Mouse (Mus musculus) T-helper 2 cell (primary cell): ENCODE results near the gene Dpy19l3.

Source experiments
- in situ Hi-C: fragments of 300-600 bp; cut with MboI, MseI; formaldehyde crosslinking; loops from one replicate; pipeline ENCODE4 v1.15.1; 2025; ENCODE audit warnings: high pct_unique_total_duplicates

Gene Dpy19l3

GRCm38 (mm10) chr7:35754033-35754885, at the start of gene Dpy19l3:
Gene Dpy19l3, minus strand, starts transcription at chr7:35754454.
- in situ Hi-C loops: no loop called here

DNA sequence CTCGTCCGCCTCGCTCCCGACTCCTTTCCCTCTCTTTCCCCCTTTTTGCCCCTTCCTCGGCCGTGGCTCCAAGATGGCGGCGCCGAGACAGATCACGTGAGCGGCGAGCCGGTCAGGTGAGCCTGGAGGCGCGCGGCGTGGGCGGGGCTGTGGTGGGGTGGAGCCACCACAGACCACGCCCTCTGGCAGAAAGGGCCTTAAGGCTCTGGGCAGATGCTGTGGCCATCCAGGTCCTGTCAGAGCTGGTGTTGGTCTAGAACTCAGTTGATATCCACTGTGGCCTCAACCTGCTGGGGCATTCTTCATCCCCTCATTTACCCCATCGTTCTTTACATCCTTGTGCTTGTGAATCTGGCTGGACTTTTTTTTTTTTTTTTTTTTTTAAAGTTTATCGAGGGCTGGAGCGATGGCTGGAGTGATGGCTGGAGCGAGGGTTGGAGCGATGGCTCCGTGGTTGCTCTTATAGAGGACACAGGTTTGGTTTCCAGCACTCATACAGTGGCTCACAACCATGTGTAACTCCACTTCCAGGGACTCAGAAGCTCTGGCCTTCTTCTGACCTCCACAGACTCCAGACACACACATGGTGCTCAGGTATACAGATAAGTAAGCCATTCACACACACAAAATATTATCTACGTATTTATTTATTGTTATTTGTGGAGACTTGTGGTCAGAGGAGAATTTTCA, 48.8 kb upstream of the Dpy19l3 start, which contains the start of gene Zfp507:
TSS of gene Zfp507 (minus strand) at position 98 of the 690 bp plus-strand sequence.
- in situ Hi-C loops: no loop called here

DNA sequence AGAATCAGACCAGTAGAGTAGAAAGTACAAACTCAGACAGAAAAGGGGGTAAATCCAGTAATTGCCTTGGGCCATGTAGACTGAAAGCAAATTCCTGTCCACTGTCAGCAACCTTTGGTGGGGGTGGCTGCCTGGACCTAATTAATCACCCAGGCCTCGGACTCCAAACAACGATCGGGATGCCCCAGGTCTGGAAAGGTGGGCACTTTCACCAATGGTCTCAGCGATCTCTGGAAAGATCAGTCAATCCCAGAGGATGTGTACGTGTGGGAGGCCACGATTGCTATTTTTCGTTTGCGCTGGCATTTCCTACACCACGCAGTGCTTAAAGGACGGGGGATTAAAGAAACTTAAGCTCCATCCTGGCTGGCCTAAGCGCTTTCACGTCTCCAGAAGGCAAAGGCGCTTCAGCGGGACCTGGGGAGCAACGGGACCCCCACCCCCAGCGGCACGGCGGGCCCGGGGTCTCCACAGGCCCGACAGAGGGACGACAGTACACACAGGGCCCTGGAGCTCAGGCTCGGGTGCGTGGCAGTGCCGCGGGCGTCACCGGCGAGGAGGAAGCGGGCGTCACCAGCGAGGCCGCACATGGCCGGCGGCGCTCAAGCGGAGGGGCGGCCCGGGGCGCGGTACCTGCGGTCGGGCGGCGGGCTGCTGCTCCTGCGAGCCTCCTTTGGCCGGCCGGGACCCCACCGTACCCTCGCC, 48.1 kb upstream of the Dpy19l3 start:
- in situ Hi-C loops: no loop called here

- in situ Hi-C loops: no loop called here
Observed at GRCm38 (mm10) chr7:35796123-35796522, 41.9 kb upstream of the Dpy19l3 start.

- in situ Hi-C loops: no loop called here
Observed at GRCm38 (mm10) chr7:35794145-35794664, 40.0 kb upstream of the Dpy19l3 start.

DNA sequence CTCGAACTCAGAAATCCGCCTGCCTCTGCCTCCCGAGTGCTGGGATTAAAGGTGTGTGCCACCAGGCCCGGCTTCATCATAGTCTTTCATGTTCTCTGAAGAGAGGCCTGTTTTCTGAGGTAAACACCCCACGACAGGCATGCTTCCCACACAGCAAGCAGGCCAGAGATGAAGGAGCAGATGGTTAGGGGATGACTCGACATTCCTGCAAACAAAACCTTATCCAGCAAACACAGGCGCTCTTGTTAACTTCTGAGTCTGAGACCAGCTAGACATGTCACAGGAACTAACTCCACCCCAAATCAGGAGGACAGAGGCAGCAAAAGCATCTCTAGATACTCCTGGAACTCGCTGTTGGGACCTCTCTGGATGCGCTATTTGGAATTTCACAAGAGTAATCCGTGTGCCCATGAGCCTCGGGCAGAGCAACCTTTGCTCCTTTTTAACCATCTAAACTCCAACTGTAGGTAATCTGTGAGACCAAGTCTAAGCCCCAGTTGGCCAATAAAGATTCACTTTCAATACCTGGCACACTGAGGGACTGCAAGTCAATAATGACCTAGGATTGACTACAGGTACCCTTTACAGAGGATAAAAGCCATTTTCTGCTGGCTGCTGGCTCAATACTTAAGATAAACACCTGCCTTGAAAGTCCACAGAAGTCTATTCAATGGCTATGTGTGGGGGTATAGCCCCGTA, 38.0 kb upstream of the Dpy19l3 start:
- in situ Hi-C loops: no loop called here

DNA sequence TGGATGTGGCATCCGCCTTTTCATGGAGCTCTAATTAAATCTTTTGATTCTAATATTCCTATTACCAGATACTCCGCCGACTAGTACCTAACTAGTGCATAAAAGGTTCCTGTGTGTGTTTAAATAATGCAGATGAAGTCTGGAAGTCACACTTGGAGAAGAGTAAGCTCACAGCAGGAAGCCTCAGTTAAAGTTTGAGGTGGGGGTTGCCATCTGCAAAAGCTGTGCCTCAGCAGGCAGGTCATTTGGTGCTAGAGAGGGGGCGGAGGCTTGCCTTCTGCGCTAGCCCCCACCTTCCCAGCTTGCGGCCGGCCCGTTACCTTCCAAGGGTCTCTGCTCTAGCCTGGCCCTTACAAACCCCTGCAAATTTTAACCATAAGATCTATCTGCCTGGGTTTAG, 36.7 kb upstream of the Dpy19l3 start:
- in situ Hi-C loops: no loop called here

DNA sequence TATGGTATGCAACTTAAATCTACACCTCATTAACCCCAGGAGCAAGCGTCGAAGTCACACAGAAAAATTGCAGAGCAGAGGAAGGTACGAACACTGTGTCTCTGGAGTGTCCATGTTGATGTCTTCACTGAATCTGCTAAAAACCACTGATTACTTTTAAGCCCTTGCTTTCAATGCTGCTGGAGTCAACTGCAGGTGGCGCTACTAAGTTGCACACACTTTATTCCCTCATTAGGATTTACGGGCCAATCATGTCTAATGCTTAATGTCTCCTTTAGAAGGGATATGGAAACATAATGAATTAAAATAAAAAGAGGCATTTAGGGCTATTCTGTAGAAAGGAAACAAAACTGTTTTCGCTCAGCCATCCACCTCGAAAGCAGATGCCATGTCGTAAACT, 35.9 kb upstream of the Dpy19l3 start:
- in situ Hi-C loops: no loop called here

DNA sequence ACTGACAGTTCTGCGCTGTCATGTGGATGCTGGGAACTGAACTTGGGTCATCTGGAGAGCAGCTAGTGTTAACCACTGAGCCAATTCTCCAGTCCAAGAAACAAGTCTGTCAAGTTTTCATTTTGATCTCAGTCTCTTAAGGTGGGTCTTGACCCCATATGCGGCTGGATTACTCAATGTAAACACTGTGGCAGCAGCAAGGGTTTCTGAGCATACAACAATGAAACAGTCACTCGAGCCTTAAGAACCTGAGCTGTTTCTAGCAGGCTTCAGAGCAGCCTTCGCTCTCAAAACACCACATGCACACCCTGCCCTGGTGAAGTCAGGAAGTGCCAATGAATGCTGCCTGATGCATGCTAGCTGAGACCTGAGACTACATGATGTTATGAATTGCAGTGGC, 31.3 kb upstream of the Dpy19l3 start:
- in situ Hi-C loops: no loop called here

DNA sequence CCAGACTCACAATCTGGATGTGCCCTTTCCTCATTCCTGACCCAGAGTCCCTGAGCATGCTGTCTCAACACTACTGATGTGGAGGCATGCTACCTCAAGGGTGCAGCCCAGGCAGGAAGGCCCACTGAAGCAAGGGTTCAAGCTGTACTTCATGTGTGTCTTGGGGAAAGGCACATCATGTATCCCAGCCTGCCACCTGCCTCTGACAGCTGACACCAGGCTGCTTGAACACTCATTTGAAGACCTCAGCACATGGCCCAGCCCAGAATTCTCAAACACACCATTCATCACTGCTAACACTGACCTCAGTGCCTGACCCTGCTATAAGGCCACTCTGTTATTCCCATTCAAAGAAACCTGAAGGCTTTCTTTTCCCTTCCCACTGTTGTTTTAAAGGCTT, 28.0 kb upstream of the Dpy19l3 start:
- in situ Hi-C loops: no loop called here

DNA sequence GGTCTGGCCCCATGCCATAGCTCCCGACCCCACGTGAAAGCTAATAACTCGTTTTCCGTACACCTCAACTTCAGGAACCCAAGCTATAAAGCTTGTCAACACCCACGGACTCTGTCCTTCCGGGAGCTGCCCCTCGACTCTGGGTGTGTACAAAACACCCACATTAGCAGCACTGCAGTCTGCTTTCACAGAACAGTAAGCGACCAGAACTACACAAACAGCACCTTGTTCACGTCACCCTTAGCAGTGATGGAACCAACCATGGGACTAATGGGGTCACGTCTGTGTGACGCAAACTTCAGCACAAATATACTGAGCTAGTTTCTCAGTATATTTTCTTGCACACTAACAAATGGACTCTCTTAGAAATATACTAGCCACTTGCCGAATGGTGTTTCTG, 19.9 kb upstream of the Dpy19l3 start:
- in situ Hi-C loops: no loop called here

GRCm38 (mm10) chr7:35772347-35772746, 18.1 kb upstream of the Dpy19l3 start:
- in situ Hi-C loops: no loop called here

DNA sequence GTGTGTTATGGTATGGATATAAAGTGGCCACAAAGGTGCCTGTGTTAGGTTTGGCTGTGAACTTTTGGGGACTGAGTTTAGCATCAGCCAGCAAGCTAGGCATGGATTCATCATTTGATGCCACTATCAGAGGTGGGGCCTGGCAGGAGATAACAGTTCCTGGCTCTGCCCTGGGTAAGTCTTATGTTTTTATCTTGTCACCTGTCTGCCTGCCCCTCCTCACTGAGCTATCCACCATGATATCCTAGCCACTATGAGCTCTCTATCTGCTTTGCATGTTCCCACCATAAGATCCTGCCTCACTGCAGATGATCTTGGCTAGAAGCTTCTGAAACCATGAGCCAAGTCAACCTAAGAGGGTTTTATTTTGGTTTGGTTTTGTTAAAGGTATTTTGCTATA, 16.9 kb upstream of the Dpy19l3 start:
- in situ Hi-C loops: no loop called here

DNA sequence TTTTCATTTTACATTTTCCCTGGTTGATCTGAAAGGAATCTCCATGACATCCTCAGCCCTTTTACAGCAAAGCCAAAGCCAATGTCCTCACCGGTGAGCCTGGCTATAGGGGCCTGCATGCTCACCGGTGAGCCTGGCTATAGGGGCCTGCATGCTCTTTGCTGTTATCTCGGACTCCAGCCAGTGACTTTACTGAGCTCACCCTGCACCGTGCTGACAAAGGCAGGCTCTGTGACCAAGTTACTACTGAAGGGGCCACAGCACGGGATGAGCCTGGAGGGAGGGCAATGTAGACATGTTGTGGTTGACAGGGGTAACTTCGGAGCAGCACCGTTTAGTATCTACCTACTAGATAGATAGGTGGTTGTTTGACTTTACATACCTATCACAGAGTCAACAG, 15.9 kb upstream of the Dpy19l3 start:
- in situ Hi-C loops: no loop called here

DNA sequence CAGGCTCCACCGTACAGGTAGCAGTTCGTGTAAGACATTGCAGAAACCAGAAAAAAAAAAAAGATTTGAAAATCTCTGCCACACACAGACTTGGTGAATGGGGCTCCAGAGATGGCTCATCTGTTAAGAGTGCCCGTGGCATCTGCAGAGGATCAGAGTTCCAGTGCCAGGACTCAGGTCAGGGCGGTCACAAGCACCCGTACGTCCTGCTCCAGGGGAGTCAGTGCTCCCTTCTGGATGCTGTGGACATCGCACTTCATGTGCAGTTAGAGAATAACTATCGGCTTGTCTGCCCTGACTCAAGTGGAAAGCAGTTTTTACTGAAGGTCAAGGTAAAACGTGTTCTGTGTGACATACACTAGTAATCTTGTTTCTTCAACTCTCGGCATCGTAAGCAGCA, 10.2 kb upstream of the Dpy19l3 start:
- in situ Hi-C loops: loop anchor here (10.0 kb wide), 1 partner anchor 100 kb away; no protein-coding TSS in a partner anchor

DNA sequence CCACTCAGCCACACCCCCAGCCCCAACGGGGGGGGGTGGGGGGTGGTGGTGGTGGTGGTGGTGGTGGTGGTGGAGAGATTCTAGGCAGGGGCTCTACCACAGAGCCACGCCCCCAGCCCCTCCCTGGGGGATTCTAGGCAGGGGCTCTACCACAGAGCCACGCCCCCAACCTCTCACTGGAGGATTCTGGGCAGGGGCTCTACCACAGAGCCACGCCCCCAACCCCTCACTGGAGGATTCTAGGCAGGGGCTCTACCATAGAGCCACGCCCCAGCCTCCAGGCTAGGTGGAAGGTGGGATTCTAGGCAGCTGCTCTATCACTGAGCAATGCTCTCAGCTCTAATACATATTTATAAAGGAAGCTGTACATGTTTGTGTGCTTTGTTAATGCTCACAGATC, 7.5 kb upstream of the Dpy19l3 start:
- in situ Hi-C loops: loop anchor here (10.0 kb wide), 1 partner anchor 103 kb away; no protein-coding TSS in a partner anchor

GRCm38 (mm10) chr7:35759602-35760001, 5.3 kb upstream of the Dpy19l3 start:
- in situ Hi-C loops: loop anchor here (10.0 kb wide), 1 partner anchor 105 kb away; no protein-coding TSS in a partner anchor

GRCm38 (mm10) chr7:35756510-35757440, 2.5 kb upstream of the Dpy19l3 start:
- in situ Hi-C loops: no loop called here

GRCm38 (mm10) chr7:35754886-35755168, 573 bp upstream of the Dpy19l3 start:
- in situ Hi-C loops: no loop called here

GRCm38 (mm10) chr7:35753319-35754032, 778 bp downstream of the Dpy19l3 start:
- in situ Hi-C loops: no loop called here
